Mouse (Mus musculus) lung, embryonic 16.5 days (tissue): Measurements from ENCODE around the gene Ccnt2. TPM values are rescaled to one million over a fixed set of nuclear protein-coding genes. Genes with fewer than 3 reads are reported as not detected.

Experiments used
- ATAC-seq: fragments of 200-750 bp; cut with Nextera tagmentation; 2 replicates; pipeline ENCODE4 v1.8.0; 2017; ENCODE audit warnings: low read depth, mild to moderate bottlenecking, moderate library complexity
- H3K27ac ChIP-seq: fragments of 300-500 bp; sonication (generic); 2 replicates; pipeline ENCODE4 v1.5.1; 2014; ENCODE audit warnings: mild to moderate bottlenecking, control low read depth, low read length
- H3K27me3 ChIP-seq: fragments of 300-500 bp; sonication (generic); 2 replicates; pipeline ENCODE4 v1.6.1; 2014; ENCODE audit warnings: low read depth, low read length, mixed read lengths; ENCODE audit not compliant: control insufficient read depth, insufficient read depth
- H3K36me3 ChIP-seq: fragments of 300-500 bp; sonication (generic); 2 replicates; pipeline ENCODE4 v1.6.1; 2014; ENCODE audit warnings: low read length; ENCODE audit not compliant: control insufficient read depth, insufficient read depth
- H3K4me1 ChIP-seq: fragments of 300-500 bp; sonication (generic); replicated peaks from 2 replicates; pipeline ENCODE4 v1.6.1; 2014; ENCODE audit warnings: low read length, mixed read lengths; ENCODE audit not compliant: control insufficient read depth, insufficient read depth
- H3K4me2 ChIP-seq: fragments of 300-500 bp; sonication (generic); 2 replicates; pipeline ENCODE4 v1.6.1; 2014; ENCODE audit warnings: low read depth, low read length, control low read depth
- H3K4me3 ChIP-seq: fragments of 300-500 bp; sonication (generic); 2 replicates; pipeline ENCODE4 v1.5.1; 2014; ENCODE audit warnings: mild to moderate bottlenecking, low read length, control low read depth
- H3K9ac ChIP-seq: fragments of 300-500 bp; sonication (generic); 2 replicates; pipeline ENCODE4 v1.6.1; 2014; ENCODE audit warnings: low read length, control low read depth
- H3K9me3 ChIP-seq: fragments of 300-500 bp; sonication (generic); 2 replicates; pipeline ENCODE4 v1.6.1; 2016; ENCODE audit warnings: low read length; ENCODE audit not compliant: control insufficient read depth
- WGBS: fragments of 180-500 bp; shearing (Covaris S2); extraction: QIAGEN DNeasy Blood & Tissue Kit; methylation state at CpG from one replicate; pipeline ENCODE4 v1.1.7; 2014; 5-methylcytosine and 5-hydroxymethylcytosine counted together
- polyA plus RNA-seq: library from polyadenylated mRNA; unstranded; fragments of >200 nt; fragmentation: Nextera tagmentation; extraction: Ambion mirVana; gene quantifications from 2 replicates; pipeline ENCODE4 v1.2.1, GENCODE M21; 2015

The Ccnt2 gene
- polyA plus RNA-seq, 1 experiment from 2014 or later = 82.3 TPM

GRCm38 (mm10) chr1:127850075-127850610 lies 76.2 kb downstream of the Ccnt2 start:
- no peak for ATAC-seq
- H3K36me3 ChIP-seq = no peaks in the 10 kb centered on the region
- peaks cover 5% of the 10 kb centered on the region; the same call in 1 of the 2 replicates for H3K9me3 ChIP-seq
- no peaks in the 10 kb centered on the region for H3K4me1 ChIP-seq
- 60% methylated on average over 7 of the region's 7 CpGs for WGBS
- no peak overlapping the region for H3K4me3 ChIP-seq
- H3K27me3 ChIP-seq = no peaks in the 10 kb centered on the region
- no peak overlapping the region for H3K9ac ChIP-seq
- H3K4me2 ChIP-seq = no peak overlapping the region
- no peak overlapping the region for H3K27ac ChIP-seq

- 71% methylated on average over 14 of the region's 14 CpGs for WGBS
- no peak for ATAC-seq
- Histone ChIP-seq H3K27me3 (no peaks in the 10 kb centered on the region), H3K4me3 (no peak within 1 kb of the TSS), H3K36me3 (no peaks in the 10 kb centered on the region), H3K4me1 (no peaks in the 10 kb centered on the region), H3K9ac (no peak within 1 kb of the TSS), H3K27ac (no peak within 1 kb of the TSS), H3K4me2 (no peak within 1 kb of the TSS), H3K9me3 (peaks cover 5% of the 10 kb centered on the region; the same call in 1 of the 2 replicates)
Measured at GRCm38 (mm10) chr1:127854486-127855222, 80.7 kb downstream of the Ccnt2 start, which contains the start of gene Map3k19. TSS of gene Map3k19 (minus strand) at chr1:127855031.

Other genes starting within 250 kb of the Ccnt2 start
- gene Tmem163, start 94.6 kb upstream of the Ccnt2 start, polyA plus RNA-seq = 2.0 and 3.3 TPM in 2 replicates
- 0.26 and 0.31 TPM in 2 replicates for gene Acmsd, start 44.8 kb upstream of the Ccnt2 start, polyA plus RNA-seq
- gene Map3k19, start 80.9 kb downstream of the Ccnt2 start, polyA plus RNA-seq = 0.82 and 1.0 TPM in 2 replicates
- gene Rab3gap1, start 94.6 kb downstream of the Ccnt2 start, polyA plus RNA-seq = 23.2 and 23.7 TPM in 2 replicates